Mouse (Mus musculus): Measurements from ENCODE around the gene Psd. TPM values are rescaled to one million over a fixed set of nuclear protein-coding genes. Genes with fewer than 3 reads are reported as not detected.

The Psd gene
- total and polyA plus RNA-seq, 2 experiments from 2014 or later, result 179 to 471 TPM

GRCm38 (mm10) chr19:46304216-46304841 lies 22.6 kb downstream of the Psd start, which contains the start of gene Nfkb2:
TSS of gene Nfkb2 (plus strand) at chr19:46304320.
- peak; percentile 74 for ATAC-seq (ENCODE audit: low FRiP score)
- Histone ChIP-seq H3K4me1 (ENCODE audit: insufficient read depth, low read length) (no peaks in the 10 kb centered on the region), H3K36me3 (ENCODE audit: insufficient read depth, low read length) (no peaks in the 10 kb centered on the region), H3K9me3 (ENCODE audit: low read length) (no peaks in the 10 kb centered on the region), H3K4me2 (ENCODE audit: low read depth, low read length, poor library complexity, severe bottlenecking) (peak within 1 kb of the TSS; percentile 83), H3K27me3 (ENCODE audit: insufficient read depth, low read length) (0 out of 2 replicates have a peak, but pooled peaks cover 10% of the 10 kb centered on the region), H3K4me3 (ENCODE audit: low read depth, low read length) (peak within 1 kb of the TSS; percentile 44), H3K27ac (ENCODE audit: low read depth, low read length) (0 out of 2 replicates have a peak within 1 kb of the TSS, but pooled peaks have one; percentile 38), H3K9ac (replicated peaks; ENCODE audit: low read length, poor library complexity, severe bottlenecking) (peak within 1 kb of the TSS; percentile 52; the same call in 1 of the 2 replicates)
- TF ChIP-seq CTCF (IDR thresholded peaks at IDR 0.05), result peak; percentile 91
- DNase-seq (ENCODE audit: low spot score), result peak; percentile 84
- under 1% methylated on average over 39 of the region's 39 CpGs for WGBS

- H3K4me2 ChIP-seq (ENCODE audit: low read depth, low read length, poor library complexity, severe bottlenecking), result peak overlapping the region; percentile 83
- no peak overlapping the region for H3K9ac ChIP-seq (replicated peaks; ENCODE audit: low read length, poor library complexity, severe bottlenecking)
- H3K4me1 ChIP-seq (ENCODE audit: insufficient read depth, low read length), result no peaks in the 10 kb centered on the region
- ATAC-seq (ENCODE audit: low FRiP score) (no peak), DNase-seq (ENCODE audit: low spot score) (no peak)
- WGBS, result 58% methylated on average over 18 of the region's 18 CpGs
- H3K9me3 ChIP-seq (ENCODE audit: low read length), result no peaks in the 10 kb centered on the region
- no peak for TF ChIP-seq CTCF (IDR thresholded peaks at IDR 0.05)
- H3K4me3 ChIP-seq (ENCODE audit: low read depth, low read length), result peak overlapping the region; percentile 44; the same call in 1 of the 2 replicates
- H3K36me3 ChIP-seq (ENCODE audit: insufficient read depth, low read length), result no peaks in the 10 kb centered on the region
- H3K27ac ChIP-seq (ENCODE audit: low read depth, low read length), result no peak overlapping the region
- 0 out of 2 replicates have a peak, but pooled peaks cover 10% of the 10 kb centered on the region for H3K27me3 ChIP-seq (ENCODE audit: insufficient read depth, low read length)
Observed at GRCm38 (mm10) chr19:46303251-46304215, 23.4 kb downstream of the Psd start.

GRCm38 (mm10) chr19:46302551-46302950 lies 24.4 kb downstream of the Psd start:
- no peaks in the 10 kb centered on the region for H3K9me3 ChIP-seq (ENCODE audit: low read length)
- H3K9ac ChIP-seq (replicated peaks; ENCODE audit: low read length, poor library complexity, severe bottlenecking), result no peak overlapping the region
- H3K36me3 ChIP-seq (ENCODE audit: insufficient read depth, low read length), result no peaks in the 10 kb centered on the region
- TF ChIP-seq CTCF (IDR thresholded peaks at IDR 0.05), result no peak
- DNase-seq (ENCODE audit: low spot score), result no peak
- 0 out of 2 replicates have a peak, but pooled peaks cover 10% of the 10 kb centered on the region for H3K27me3 ChIP-seq (ENCODE audit: insufficient read depth, low read length)
- no peak overlapping the region for H3K4me3 ChIP-seq (ENCODE audit: low read depth, low read length)
- H3K4me1 ChIP-seq (ENCODE audit: insufficient read depth, low read length), result no peaks in the 10 kb centered on the region
- no peak overlapping the region for H3K4me2 ChIP-seq (ENCODE audit: low read depth, low read length, poor library complexity, severe bottlenecking)
- ATAC-seq (ENCODE audit: low FRiP score), result no peak
- 80% methylated on average over 4 of the region's 4 CpGs for WGBS
- no peak overlapping the region for H3K27ac ChIP-seq (ENCODE audit: low read depth, low read length)

DNA sequence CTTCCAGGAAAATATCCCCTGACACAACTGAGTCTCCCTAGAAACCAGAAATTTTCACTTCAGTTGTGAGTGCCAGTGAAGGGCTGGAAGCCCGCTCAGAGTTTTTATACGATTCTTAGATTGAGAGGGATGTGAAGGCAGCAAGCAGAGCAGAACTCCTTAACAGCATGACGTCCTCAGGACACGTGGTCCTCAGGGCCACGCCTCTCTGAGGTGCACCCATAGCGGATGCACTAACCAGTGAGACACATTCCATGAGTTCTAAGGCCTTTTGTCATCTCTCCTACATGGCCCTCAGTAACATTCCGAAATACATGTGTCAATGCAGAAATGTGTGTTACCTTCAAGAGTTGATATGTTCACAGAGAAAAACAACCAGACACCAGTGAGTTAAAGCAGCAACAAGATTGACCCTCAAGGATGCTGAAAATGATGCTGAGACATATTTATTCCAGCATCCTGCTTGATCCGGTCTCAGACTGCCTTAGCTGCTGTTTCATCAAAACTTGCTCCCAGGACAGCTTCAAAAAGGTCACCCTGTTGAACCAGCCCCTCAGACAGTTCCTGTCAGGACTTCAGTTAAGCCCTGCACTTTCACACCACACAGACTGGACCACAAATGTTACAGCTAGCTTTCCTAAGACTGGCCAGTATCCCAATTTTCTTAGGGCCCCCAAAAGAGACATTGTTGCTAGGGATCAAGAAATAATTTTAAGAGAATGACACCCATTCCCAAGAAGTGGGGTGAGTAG lies 26.5 kb downstream of the Psd start:
- Histone ChIP-seq H3K27ac (ENCODE audit: low read depth, low read length) (no peak overlapping the region), H3K4me1 (ENCODE audit: insufficient read depth, low read length) (no peaks in the 10 kb centered on the region), H3K36me3 (ENCODE audit: insufficient read depth, low read length) (no peaks in the 10 kb centered on the region), H3K9me3 (ENCODE audit: low read length) (no peaks in the 10 kb centered on the region), H3K4me3 (ENCODE audit: low read depth, low read length) (no peak overlapping the region), H3K9ac (replicated peaks; ENCODE audit: low read length, poor library complexity, severe bottlenecking) (no peak overlapping the region), H3K27me3 (ENCODE audit: insufficient read depth, low read length) (0 out of 2 replicates have a peak, but pooled peaks cover 8% of the 10 kb centered on the region), H3K4me2 (ENCODE audit: low read depth, low read length, poor library complexity, severe bottlenecking) (no peak overlapping the region)
- no peak for TF ChIP-seq CTCF (IDR thresholded peaks at IDR 0.05)
- WGBS, result 38% methylated on average over 8 of the region's 8 CpGs
- DNase-seq (ENCODE audit: low spot score) (no peak), ATAC-seq (ENCODE audit: low FRiP score) (no peak)

- Histone ChIP-seq H3K27me3 (ENCODE audit: insufficient read depth, low read length) (no peaks in the 10 kb centered on the region), H3K4me3 (ENCODE audit: low read depth, low read length) (no peak overlapping the region), H3K9ac (replicated peaks; ENCODE audit: low read length, poor library complexity, severe bottlenecking) (no peak overlapping the region), H3K27ac (ENCODE audit: low read depth, low read length) (no peak overlapping the region), H3K36me3 (ENCODE audit: insufficient read depth, low read length) (no peaks in the 10 kb centered on the region), H3K9me3 (ENCODE audit: low read length) (no peaks in the 10 kb centered on the region), H3K4me2 (ENCODE audit: low read depth, low read length, poor library complexity, severe bottlenecking) (no peak overlapping the region), H3K4me1 (ENCODE audit: insufficient read depth, low read length) (no peaks in the 10 kb centered on the region)
- ATAC-seq (ENCODE audit: low FRiP score), result no peak
- 74% methylated on average over 4 of the region's 4 CpGs for WGBS
- no peak for DNase-seq (ENCODE audit: low spot score)
- TF ChIP-seq CTCF (IDR thresholded peaks at IDR 0.05), result no peak
Observed at GRCm38 (mm10) chr19:46296938-46297337, 30.0 kb downstream of the Psd start.

Data from midbrain, postnatal 0 days (tissue).